Mouse (Mus musculus) left cerebral cortex, adult 18-20 months (tissue): ENCODE measurements around the gene Atg4d. TPM values are rescaled to one million over a fixed set of nuclear protein-coding genes. Genes with fewer than 3 reads are reported as not detected.
"Not testable (repeated sequence)": the region's sequence is repeated elsewhere in the genome, so short reads cannot be mapped to it uniquely, and the experiment has no call there.

Experiments used
- DNase-seq, 2 experiments: peaks; one replicate each; pipeline ENCODE4 v3.0.0; 2021 to 2022; ENCODE audit warnings: low spot score in 2 of 2, mixed read lengths in 1 of 2
- total RNA-seq, 2 experiments: library from RNA; stranded (reverse); gene quantifications; 2 replicates each; pipeline ENCODE4 v1.2.3; 2021

The Atg4d gene
- total RNA-seq, 2 experiments from 2014 or later = 46.4 to 49.9 TPM

DNA sequence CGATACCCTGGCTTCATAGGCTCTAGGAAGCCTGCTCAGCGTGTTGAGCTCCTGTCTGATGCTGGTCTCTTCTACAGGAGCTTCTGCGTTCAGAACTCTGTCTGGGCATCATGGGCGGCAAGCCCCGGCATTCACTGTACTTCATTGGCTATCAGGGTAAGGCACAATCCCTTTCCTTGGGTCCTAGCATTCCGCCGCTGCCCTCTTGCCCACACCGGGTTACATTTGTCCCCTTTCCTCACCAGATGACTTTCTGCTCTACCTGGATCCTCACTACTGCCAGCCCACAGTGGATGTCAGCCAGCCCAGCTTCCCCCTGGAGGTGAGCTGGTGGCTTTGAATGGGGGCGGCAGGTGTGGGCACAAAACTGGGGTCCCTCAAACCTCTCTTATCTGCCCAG lies 7.3 kb downstream of the Atg4d start:
- DNase-seq = no peak

DNA sequence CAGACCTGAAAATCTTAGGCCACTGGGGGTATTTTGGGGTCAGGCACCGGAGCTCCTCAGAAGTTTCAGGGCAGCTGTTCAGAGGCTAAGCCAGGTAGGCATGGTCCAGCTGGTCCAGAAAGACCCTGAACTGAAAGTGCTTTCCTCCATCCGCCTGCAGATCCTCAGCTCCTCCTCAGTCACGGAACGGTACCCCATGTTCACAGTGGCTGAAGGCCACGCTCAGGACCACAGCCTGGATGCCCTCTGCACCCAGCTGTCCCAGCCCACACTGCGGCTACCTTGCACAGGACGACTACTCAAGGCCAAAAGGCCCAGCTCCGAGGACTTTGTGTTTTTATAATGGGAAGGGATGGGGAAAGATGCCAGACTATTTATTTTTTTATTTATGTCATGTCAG lies 8.0 kb downstream of the Atg4d start:
- no peak for DNase-seq

DNA sequence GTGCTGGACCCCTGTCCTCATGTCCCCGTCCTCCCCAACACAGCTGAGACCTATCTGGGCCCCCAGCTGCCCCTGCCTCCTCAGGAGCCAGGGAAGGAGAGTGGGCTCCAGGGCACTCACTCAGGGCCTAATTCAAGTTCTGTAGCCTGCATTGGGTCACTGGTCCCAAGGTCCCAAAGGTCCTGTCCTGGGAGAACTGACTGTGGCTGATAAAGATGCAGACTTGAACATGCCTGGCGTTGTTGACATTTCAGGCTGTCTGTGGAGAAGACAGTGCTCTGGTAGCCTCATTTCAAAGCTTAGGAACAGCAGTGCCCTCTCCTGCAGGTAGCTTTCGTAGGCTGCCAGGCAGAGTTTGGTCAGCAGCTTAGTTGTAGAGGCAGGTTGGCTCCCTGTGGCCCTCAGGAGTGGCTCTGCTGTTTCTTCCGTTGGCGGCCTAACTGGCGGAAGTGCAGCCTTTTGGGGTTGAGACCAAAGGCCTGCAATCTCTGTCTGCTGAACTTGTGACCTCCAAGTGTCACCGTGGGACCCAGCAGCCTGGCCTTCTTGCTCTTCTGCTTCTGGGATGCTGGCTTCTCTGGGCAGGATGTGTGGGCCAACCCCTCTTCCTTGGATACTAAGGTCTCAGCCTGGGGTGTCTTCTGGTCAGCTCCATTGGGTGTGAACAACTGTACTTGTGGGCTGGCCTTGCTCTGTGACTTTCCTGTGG lies 8.6 kb downstream of the Atg4d start:
- DNase-seq = no peak

DNA sequence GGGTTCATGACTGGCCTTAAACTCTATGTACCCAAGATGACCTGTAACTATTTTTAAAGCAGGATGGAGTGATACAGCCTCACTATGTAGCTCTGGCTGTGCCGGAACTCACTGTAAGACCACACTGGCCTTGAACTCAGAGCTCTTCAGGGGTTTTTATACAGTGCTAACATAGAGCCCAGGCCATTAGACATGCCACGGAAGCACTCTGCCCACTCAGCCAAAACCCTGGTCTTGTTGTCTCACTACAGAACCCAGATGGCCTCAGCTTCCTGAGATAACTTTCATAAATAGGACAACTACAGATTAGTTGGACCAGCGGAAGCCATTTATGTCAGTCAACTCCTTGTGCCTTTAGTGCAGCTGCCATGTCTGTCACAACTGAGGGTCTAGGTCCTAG lies 9.2 kb downstream of the Atg4d start:
- no peak for DNase-seq

DNA sequence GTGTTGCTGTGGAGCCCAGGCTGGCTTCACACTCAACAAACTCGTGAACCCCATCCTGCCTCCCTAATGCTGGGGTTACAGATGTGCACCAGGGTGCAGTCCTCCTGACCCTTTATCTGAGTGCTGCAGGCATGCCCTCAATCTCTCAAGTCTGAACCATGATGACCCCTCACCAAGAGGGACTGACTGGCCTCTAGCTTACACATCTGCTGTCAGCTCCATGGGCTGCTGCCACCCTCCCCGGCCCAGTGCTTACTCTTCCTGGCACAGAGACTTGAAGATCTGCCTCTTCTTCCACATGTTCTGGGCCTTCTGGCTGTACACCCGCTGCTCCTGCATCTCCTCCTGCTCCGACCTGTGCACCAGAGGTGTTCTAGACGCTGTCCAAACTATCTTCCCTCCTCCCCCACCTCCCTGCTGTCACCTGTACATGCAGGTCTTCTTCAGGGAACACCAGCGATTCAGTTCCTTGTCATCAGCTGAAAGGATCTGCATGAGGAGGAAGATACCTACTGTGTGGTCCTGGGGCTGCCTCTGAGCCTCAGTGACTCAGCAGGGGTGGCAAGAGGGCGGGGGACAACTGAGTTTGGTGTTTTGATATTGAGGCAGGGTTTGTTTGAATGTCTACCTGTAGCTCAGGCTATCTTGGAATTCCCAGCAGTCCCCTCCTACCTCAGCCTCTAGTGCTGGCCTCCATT lies 10.1 kb downstream of the Atg4d start:
- no peak for DNase-seq

DNA sequence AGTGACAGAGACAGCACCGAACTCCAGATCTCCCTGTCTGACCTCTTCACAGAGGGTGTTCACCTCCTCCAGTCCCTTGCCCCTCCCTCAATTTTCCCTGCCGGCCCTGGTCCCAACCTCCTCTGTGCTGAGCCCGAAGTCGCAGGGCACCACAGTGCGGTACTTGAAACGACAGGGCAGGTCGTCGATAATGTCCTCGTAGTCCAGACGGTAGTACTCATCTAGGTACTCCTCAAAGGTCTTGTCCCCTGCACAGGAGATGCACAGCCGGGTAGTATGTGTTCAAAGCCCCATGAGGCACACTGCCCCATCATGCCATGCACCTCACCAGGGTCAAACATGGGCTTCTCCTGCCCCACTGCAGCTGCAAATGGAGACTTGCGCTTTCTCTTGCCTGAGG lies 10.6 kb downstream of the Atg4d start:
- DNase-seq = no peak

DNA sequence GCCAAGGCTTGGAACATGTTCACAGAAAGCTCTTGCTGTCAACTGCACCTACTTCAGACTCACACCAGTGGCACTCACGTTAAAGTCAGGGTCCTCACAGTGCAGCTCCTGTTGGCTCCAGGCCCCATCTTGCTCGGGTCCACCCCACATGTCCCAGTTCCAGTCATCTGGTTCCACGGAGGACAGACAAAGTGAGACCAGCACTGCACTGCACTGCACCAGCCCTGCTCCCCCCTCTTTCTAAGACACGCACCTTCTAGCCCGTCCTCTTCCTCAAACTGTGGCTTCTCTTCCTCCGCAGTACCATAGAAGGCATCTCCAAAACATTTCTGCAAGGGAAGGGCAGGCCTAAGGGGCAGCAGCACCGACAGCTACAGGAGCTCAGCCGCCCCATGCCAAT lies 11.2 kb downstream of the Atg4d start:
- no peak for DNase-seq

DNA sequence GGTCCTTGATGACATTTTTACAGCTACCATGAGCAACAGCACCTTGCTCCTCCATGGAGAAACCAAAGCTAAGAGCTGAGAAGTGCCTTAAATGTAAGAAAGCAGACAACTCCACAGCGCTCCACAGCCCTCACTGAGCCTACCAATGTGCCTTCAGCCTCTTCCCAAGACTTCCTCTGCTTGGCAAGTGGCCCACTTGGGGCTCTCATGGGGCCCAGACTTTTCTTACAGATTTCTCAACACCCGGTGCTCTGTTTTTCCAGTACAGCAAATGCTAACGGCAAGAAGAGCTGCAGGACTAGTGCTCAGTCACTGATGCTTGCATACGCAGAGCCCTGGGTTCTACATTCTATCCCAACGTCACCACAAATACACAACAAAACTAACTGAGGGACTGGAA lies 12.7 kb downstream of the Atg4d start:
- DNase-seq = no peak

DNA sequence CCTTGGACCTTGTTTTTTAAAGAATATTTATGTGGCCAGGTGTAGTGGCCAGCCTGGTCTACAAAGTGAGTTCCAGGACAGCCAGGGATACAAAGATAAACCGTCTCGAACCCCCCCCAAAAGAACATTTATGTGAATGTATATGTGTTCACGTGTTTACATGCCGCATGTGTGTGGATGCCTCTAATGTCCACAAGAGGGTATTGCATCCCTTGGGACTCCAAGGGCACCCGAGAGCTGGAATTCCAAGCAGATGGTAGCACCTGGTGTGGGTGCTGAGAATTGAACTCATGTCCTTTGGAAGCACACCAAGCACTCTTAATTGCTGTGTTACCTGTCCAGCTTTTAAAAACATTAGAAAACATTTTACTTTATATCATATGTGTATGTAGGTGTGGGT lies 18.5 kb downstream of the Atg4d start:
- no peak for DNase-seq

DNA sequence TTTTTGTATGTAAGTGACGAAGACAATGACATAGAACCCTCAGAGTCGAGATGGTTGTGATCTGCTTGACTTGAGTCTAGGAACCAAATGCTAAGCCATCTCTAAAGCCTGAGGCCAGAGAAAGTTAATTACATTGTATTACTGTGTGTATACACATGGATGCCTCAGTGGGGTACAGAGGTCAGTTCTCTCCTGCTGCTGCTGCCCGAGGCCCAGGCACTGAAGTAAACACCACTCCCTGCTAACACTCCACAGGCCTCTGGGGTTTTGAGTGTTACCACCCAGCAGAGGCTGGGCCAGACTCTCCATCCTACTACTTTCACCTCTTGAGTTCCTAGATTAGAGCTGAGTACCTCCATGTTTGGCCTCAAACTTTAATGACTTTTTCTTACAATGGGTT lies 18.9 kb downstream of the Atg4d start:
- DNase-seq = no peak

DNA sequence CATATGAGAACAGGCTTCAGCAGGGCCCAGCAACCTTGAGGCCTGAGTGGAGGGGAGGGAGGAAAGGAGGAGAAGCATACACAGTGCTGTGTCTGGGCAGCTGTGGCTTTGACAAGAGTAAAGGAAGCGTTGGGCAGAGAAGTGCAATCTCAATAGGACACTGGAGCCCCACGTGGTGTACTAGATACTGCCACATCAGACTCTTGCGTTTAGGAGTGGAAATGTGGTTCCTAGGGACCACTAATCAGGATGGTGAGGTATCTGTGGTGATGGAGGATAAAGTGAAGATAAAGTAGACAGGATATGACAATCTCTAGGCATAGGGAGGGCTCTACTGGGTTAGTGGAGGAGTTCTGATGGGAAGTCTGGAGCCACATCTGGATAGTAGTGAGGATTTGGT lies 21.7 kb downstream of the Atg4d start:
- DNase-seq = no peak

DNA sequence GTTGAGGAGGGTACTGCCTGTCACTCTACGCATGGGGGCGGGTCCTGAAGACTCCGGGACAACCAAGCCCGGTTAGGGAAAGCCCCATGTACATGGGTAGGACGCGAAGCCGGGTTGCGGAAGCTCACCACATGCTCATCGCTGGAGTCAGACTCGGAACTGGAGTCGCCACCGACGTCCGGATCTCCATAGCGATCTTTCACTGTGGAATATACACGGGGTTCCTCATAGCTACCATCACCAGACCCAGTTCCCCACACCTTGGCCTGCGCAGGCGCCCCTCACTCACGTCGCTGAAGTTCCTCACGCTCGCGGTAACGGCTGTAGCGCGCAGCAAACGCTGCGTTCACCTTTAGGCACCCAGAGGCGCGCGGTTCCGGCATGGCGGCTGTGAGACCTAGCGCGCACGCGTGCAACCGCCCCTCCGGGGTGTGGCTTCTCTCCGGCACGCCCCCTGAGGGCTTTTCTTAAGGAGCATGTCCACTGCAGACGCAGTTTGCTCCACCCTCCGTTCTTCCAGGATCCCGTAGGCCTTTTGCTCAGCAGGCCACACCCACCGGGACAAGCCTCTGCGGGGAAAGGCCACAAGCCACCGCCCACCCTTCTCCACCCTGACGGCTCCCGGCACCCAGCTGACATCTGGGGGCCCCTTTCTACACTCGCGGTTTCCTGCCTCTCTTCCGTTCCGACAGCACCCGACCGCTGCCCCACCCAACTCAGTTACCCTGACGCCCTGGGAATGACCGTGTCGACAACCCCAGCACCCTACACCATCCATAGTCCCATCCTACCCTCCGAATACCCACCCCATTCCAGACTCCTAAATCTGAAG lies 22.7 kb downstream of the Atg4d start, which contains the start of gene Kri1:
Gene Kri1 (minus strand): TSS at position 399 of the 832 bp plus-strand sequence.
- DNase-seq = peak; percentile 94 to 96

DNA sequence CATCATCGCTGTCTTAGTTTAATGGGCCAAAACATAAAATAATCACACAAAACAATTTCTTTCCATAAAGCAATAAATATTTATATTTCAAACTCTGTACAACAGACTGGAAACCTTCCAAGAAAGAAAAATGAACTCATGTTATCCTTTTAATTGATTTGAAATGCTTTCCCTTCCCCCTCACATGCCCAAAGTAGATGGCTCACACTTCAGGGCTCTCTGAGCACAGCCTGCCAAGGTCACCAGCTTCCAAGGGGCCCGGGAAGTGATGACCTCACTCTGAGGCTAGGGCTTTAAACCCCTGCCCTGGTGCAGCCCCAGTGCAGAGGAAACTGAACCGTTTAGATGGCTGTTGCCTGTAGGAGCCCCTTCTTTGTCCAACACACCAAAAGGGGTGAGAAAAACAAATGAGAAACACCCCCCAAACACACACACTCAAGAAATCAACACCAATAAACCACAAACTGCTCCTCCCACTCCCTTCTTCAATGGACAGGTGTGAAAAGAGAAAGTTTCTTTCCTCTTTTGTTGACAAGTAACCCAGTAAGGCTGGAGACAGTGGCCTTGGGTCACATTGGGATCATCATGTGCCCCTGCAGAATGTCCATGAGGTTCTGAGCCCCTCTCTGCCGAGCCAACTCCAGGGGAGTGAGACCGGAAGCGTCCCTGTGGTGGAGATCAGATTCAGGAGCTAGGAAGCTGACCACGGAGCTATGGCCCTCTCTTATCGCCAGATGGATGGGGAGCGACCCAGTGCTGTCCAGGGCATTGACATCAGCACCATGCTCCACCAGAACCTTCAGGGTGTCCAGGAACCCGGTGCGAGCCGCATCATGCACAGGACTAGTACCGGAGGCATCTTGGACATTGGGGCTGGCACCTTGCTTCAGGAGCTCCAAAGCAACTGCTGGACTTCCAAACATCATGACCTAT lies 23.6 kb downstream of the Atg4d start:
- no peak for DNase-seq

DNA sequence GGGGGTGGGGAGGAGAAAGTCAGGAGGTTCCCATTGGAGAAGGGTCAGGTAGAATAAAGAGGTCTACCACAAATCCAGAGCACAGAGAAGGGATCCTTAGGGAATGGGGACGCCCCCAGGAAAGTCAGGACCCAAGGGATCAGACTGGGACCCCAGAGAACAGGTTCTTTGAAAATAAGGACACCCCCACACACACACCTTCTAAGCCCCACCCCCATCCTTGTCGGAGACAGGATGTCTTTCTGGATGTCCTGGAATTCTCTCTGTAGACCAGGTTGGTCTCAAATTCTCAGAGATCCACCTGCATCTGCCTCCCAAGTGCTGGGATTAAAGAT lies 24.2 kb downstream of the Atg4d start:
- no peak for DNase-seq

DNA sequence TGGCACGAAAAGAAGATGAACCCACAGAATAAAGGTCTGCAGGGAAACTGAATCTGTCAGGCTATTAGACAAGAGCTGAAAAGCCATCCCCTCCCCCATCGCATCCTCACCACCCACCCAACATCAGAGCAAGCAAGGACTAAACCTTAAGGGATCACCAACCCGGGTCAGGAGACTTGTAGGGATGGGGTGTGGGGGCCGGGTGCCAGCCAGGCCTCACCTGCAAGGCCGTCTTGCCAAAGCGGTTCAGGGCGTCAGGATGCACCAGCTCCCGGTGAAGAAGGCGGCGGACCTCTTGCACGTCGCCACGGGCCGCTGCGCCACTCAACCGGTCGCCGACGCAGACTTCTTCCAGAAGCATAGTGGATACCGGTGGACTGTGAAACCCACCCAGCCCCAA lies 25.5 kb downstream of the Atg4d start:
- DNase-seq = peak in 1 of 2 experiments; percentile 50

DNA sequence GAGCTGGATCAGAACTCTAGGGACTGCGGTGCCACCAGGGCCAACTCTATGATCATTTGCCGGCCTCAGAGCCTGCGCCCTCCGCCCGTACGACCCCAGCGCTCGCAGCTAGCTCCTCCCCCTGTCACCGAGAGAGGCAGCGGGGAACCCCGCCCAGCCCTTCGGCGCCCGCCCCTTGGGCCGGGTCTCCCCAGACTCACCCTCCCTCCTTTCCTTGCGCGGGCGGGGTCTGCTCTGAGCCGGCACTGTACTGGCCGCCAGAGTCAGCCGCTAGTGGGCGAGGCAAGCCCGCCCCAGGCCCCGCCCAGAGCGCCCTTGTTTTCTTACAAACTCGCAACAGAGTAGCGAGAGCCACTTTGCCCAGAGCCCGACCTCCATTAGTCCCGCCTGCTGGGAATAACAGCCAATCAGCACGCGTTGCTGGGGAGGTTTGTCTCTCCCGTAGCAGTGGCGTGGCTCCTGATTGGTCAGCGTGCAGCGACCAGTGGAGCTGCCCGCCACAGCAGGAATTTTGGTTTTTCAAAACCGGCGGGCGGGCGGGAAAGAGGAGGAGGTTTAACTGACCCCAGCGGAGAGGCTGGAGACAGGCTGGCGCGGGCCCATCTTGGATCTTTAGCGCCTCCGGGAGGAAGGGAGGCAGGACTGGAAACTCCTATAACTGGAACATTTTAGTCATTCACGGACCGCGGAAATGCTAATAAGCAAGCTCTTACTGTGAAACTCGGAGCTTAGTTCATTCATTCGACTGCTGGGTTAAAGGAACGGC lies 26.1 kb downstream of the Atg4d start, which contains the start of gene Cdkn2d:
Gene Cdkn2d (minus strand): TSS at position 386 of the 766 bp plus-strand sequence.
- peak; percentile 99 to 100 for DNase-seq

DNA sequence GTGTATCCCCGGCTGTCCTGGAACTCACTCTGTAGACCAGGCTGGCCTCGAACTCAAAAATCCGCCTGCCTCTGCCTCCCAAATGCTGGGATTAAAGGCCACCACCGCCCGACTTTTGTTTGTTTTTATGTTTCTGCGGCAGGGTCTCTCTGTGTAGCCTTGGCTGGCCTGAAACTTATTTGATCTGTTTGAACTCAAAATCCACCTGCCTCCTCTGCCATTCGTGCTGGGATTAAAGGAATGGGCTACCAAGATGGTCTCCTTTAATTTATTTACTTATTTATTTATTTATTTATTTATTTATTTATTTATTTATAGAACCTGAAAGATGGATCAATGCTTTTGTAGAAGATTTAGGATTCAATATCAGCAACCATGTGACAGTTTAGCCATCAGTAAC lies 26.8 kb downstream of the Atg4d start:
- DNase-seq = not testable (repeated sequence)

DNA sequence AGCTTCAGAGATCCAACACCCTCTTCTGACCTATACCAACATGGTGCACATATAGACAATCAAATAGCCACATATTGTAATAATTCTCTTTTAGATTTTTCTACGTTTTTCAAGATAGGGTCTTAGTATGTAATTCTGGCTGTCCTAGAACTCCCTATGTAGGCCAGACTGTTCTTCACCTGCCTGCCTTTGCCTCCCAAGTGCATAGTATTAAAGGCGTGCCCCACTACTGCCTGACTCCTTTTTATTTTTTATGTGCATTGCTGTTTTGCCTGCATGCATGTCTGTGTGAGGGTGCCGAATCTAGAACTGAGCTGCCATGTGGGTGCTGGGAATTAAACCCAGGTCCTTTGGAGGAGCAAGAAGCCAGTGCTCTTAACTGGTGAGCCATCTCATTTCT lies 27.2 kb downstream of the Atg4d start:
- no peak for DNase-seq

DNA sequence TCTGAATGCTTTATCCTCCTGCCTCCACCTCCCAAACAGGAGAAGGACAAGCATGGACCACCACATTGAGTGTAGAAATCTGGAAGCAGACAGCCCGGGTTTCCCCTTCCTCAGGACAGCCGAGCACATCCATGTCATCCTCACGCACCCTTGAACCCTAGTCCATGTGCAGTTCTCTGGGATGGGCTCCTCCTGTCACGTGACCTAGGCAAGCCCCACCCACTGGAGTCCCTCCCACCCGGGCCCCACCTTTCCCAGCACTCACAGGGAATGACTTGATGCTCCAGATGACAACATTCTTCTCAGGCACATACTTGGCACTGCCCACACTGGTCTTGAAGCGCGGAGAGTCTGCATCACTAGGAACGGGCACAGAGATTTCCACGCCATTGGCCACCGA lies 33.9 kb downstream of the Atg4d start:
- no peak for DNase-seq

DNA sequence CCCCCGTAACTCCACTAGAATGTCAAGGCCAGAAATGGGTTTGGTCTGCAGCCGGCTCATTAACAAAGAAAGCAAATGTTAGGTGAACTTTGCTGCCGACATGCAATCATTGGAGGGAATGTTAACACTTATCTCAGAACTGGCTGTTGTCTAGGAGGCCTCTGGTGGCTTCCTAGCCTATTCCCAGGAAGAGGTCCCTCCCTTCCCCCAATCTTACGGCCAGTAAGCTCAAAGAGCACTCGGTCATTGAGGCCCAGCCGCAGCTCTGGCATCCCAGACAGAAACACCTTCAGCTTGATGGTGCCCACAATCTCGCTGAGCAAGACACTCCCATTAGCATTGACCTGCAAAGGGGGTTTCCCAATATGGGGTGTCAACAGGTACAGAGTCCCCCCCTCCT lies 40.0 kb downstream of the Atg4d start:
- DNase-seq = no peak
